Mouse (Mus musculus): Measurements from ENCODE around the gene Rhox11. TPM values are rescaled to one million over a fixed set of nuclear protein-coding genes. Genes with fewer than 3 reads are reported as not detected.

Rhox11 gene
- not detected in 2 replicates for polyA plus RNA-seq (2011; ENCODE audit: insufficient read depth, insufficient read length, low read depth, missing spikeins)

- Histone ChIP-seq H3K36me3 (ENCODE audit: control insufficient read depth, insufficient read depth, low read length, poor library complexity, severe bottlenecking) (no peaks in the 10 kb centered on the region), H3K4me3 (ENCODE audit: low read depth, low read length) (no peak within 1 kb of the TSS), H3K9me3 (replicated peaks; ENCODE audit: control insufficient read depth, insufficient read depth, low read length, poor library complexity, severe bottlenecking) (no peaks in the 10 kb centered on the region), H3K27me3 (ENCODE audit: control insufficient read depth, insufficient read depth, low read length, poor library complexity, severe bottlenecking) (no peaks in the 10 kb centered on the region), H3K9ac (ENCODE audit: low read depth, poor library complexity, severe bottlenecking) (no peak within 1 kb of the TSS), H3K27ac (ENCODE audit: insufficient read depth, low read length) (no peak within 1 kb of the TSS), H3K4me1 (ENCODE audit: control insufficient read depth, insufficient read depth, low read length) (no peaks in the 10 kb centered on the region)
- TF ChIP-seq POLR2A (IDR thresholded peaks at IDR 0.05; ENCODE audit: insufficient read depth, low read length), result no peak
- TF ChIP-seq CTCF (IDR thresholded peaks at IDR 0.05; ENCODE audit: low read depth, low read length), result no peak
- no peak for TF ChIP-seq EP300 (IDR thresholded peaks at IDR 0.05; ENCODE audit: insufficient read depth, low read depth, low read length)
Measured at GRCm38 (mm10) chrX:38085041-38085440, at the start of gene Rhox11. Gene Rhox11, minus strand, starts transcription at chrX:38085141.

GRCm38 (mm10) chrX:38121478-38121877, 36.5 kb upstream of the Rhox11 start:
- H3K9me3 ChIP-seq (replicated peaks; ENCODE audit: control insufficient read depth, insufficient read depth, low read length, poor library complexity, severe bottlenecking), result no peaks in the 10 kb centered on the region
- H3K9ac ChIP-seq (ENCODE audit: low read depth, poor library complexity, severe bottlenecking), result no peak overlapping the region
- peak overlapping the region; percentile 7; the same call in 1 of the 2 replicates for H3K4me3 ChIP-seq (ENCODE audit: low read depth, low read length)
- H3K36me3 ChIP-seq (ENCODE audit: control insufficient read depth, insufficient read depth, low read length, poor library complexity, severe bottlenecking), result no peaks in the 10 kb centered on the region
- H3K4me1 ChIP-seq (ENCODE audit: control insufficient read depth, insufficient read depth, low read length), result no peaks in the 10 kb centered on the region
- TF ChIP-seq POLR2A (IDR thresholded peaks at IDR 0.05; ENCODE audit: insufficient read depth, low read length), result no peak
- no peak for TF ChIP-seq EP300 (IDR thresholded peaks at IDR 0.05; ENCODE audit: insufficient read depth, low read depth, low read length)
- TF ChIP-seq CTCF (IDR thresholded peaks at IDR 0.05; ENCODE audit: low read depth, low read length), result no peak
- H3K27ac ChIP-seq (ENCODE audit: insufficient read depth, low read length), result no peak overlapping the region
- H3K27me3 ChIP-seq (ENCODE audit: control insufficient read depth, insufficient read depth, low read length, poor library complexity, severe bottlenecking), result no peaks in the 10 kb centered on the region

GRCm38 (mm10) chrX:38120982-38121381, 36.0 kb upstream of the Rhox11 start, which contains the start of gene Rhox13:
Gene Rhox13, plus strand, starts transcription at chrX:38121219.
- H3K27ac ChIP-seq (ENCODE audit: insufficient read depth, low read length), result no peak within 1 kb of the TSS
- H3K4me3 ChIP-seq (ENCODE audit: low read depth, low read length), result peak within 1 kb of the TSS; percentile 7; the same call in 1 of the 2 replicates
- no peaks in the 10 kb centered on the region for H3K27me3 ChIP-seq (ENCODE audit: control insufficient read depth, insufficient read depth, low read length, poor library complexity, severe bottlenecking)
- no peak within 1 kb of the TSS for H3K9ac ChIP-seq (ENCODE audit: low read depth, poor library complexity, severe bottlenecking)
- no peaks in the 10 kb centered on the region for H3K4me1 ChIP-seq (ENCODE audit: control insufficient read depth, insufficient read depth, low read length)
- TF ChIP-seq POLR2A (IDR thresholded peaks at IDR 0.05; ENCODE audit: insufficient read depth, low read length) (no peak), EP300 (IDR thresholded peaks at IDR 0.05; ENCODE audit: insufficient read depth, low read depth, low read length) (no peak), CTCF (IDR thresholded peaks at IDR 0.05; ENCODE audit: low read depth, low read length) (no peak)
- H3K36me3 ChIP-seq (ENCODE audit: control insufficient read depth, insufficient read depth, low read length, poor library complexity, severe bottlenecking), result no peaks in the 10 kb centered on the region
- no peaks in the 10 kb centered on the region for H3K9me3 ChIP-seq (replicated peaks; ENCODE audit: control insufficient read depth, insufficient read depth, low read length, poor library complexity, severe bottlenecking)

- TF ChIP-seq POLR2A (IDR thresholded peaks at IDR 0.05; ENCODE audit: insufficient read depth, low read length) (no peak), EP300 (IDR thresholded peaks at IDR 0.05; ENCODE audit: insufficient read depth, low read depth, low read length) (no peak), CTCF (IDR thresholded peaks at IDR 0.05; ENCODE audit: low read depth, low read length) (no peak)
- Histone ChIP-seq H3K9me3 (replicated peaks; ENCODE audit: control insufficient read depth, insufficient read depth, low read length, poor library complexity, severe bottlenecking) (no peaks in the 10 kb centered on the region), H3K4me3 (ENCODE audit: low read depth, low read length) (no peak within 1 kb of the TSS), H3K36me3 (ENCODE audit: control insufficient read depth, insufficient read depth, low read length, poor library complexity, severe bottlenecking) (no peaks in the 10 kb centered on the region), H3K9ac (ENCODE audit: low read depth, poor library complexity, severe bottlenecking) (no peak within 1 kb of the TSS), H3K27me3 (ENCODE audit: control insufficient read depth, insufficient read depth, low read length, poor library complexity, severe bottlenecking) (no peaks in the 10 kb centered on the region), H3K27ac (ENCODE audit: insufficient read depth, low read length) (no peak within 1 kb of the TSS), H3K4me1 (ENCODE audit: control insufficient read depth, insufficient read depth, low read length) (no peaks in the 10 kb centered on the region)
Measured at GRCm38 (mm10) chrX:38110807-38111206, 25.9 kb upstream of the Rhox11 start, which contains the start of gene Rhox12. Gene Rhox12, minus strand, starts transcription at chrX:38110907.

GRCm38 (mm10) chrX:38084226-38084625, 715 bp downstream of the Rhox11 start:
- no peaks in the 10 kb centered on the region for H3K4me1 ChIP-seq (ENCODE audit: control insufficient read depth, insufficient read depth, low read length)
- no peaks in the 10 kb centered on the region for H3K9me3 ChIP-seq (replicated peaks; ENCODE audit: control insufficient read depth, insufficient read depth, low read length, poor library complexity, severe bottlenecking)
- H3K27ac ChIP-seq (ENCODE audit: insufficient read depth, low read length), result no peak overlapping the region
- H3K27me3 ChIP-seq (ENCODE audit: control insufficient read depth, insufficient read depth, low read length, poor library complexity, severe bottlenecking), result no peaks in the 10 kb centered on the region
- no peaks in the 10 kb centered on the region for H3K36me3 ChIP-seq (ENCODE audit: control insufficient read depth, insufficient read depth, low read length, poor library complexity, severe bottlenecking)
- TF ChIP-seq POLR2A (IDR thresholded peaks at IDR 0.05; ENCODE audit: insufficient read depth, low read length) (no peak), CTCF (IDR thresholded peaks at IDR 0.05; ENCODE audit: low read depth, low read length) (peak; percentile 72)
- H3K9ac ChIP-seq (ENCODE audit: low read depth, poor library complexity, severe bottlenecking), result no peak overlapping the region
- no peak overlapping the region for H3K4me3 ChIP-seq (ENCODE audit: low read depth, low read length)

GRCm38 (mm10) chrX:38066175-38066574, 18.8 kb downstream of the Rhox11 start, which contains the start of gene Rhox10:
Gene Rhox10, plus strand, starts transcription at chrX:38066475.
- Histone ChIP-seq H3K36me3 (ENCODE audit: control insufficient read depth, insufficient read depth, low read length, poor library complexity, severe bottlenecking) (no peaks in the 10 kb centered on the region), H3K4me1 (ENCODE audit: control insufficient read depth, insufficient read depth, low read length) (no peaks in the 10 kb centered on the region), H3K27ac (ENCODE audit: insufficient read depth, low read length) (no peak within 1 kb of the TSS), H3K9ac (ENCODE audit: low read depth, poor library complexity, severe bottlenecking) (no peak within 1 kb of the TSS), H3K27me3 (ENCODE audit: control insufficient read depth, insufficient read depth, low read length, poor library complexity, severe bottlenecking) (no peaks in the 10 kb centered on the region), H3K9me3 (replicated peaks; ENCODE audit: control insufficient read depth, insufficient read depth, low read length, poor library complexity, severe bottlenecking) (no peaks in the 10 kb centered on the region), H3K4me3 (ENCODE audit: low read depth, low read length) (no peak within 1 kb of the TSS)
- TF ChIP-seq POLR2A (IDR thresholded peaks at IDR 0.05; ENCODE audit: insufficient read depth, low read length) (no peak), CTCF (IDR thresholded peaks at IDR 0.05; ENCODE audit: low read depth, low read length) (no peak), EP300 (IDR thresholded peaks at IDR 0.05; ENCODE audit: insufficient read depth, low read depth, low read length) (no peak)

All from ES-Bruce4 (cell line).